Mouse (Mus musculus) lung, postnatal 14 days (tissue): Measurements from ENCODE around the gene Card14.

Experiments used
- DNase-seq: peaks from one replicate; pipeline ENCODE4 v3.0.0; 2021

Gene Card14

DNA sequence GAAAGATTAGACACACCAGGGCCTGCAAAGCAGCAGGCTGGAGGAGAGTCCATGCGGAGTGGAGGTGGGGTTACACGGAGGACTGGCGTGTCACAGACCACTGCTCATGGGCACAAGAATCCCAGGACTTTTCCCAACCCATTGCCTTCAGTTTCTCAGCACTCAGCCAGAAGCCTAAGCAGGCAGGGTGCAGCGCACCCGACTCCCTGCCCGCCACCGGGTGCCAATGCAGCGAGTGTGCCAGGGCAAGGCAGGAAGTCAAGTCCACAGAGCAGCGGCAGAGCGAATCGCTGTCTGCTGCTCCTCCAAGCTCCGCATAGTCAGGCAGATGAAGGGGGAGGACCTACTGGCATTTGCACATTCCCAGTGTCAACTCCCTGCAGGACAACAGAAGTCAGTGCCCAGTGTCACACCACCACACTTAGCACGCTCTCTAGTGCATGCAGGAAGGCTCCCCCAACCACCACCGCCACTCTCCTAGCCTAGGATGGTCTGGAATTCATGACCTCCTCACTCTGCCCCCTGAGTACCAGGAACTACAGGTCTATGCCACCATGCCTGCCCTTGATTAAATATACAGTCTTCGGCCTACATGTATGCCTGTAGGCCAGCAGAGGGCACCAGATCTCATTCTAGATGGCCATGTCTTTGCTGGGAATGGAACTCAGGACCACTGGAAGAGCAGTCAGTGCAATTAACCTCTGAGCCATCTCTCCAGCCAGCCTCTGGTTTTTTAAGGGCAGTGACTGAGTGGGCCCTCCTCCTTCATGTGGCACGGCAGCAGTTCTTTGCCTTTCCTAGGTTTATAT, 2.5 kb upstream of the Card14 start:
- peak; percentile 53 for DNase-seq

- no peak for DNase-seq
Observed at GRCm38 (mm10) chr11:119306762-119307657, 558 bp upstream of the Card14 start.

DNA sequence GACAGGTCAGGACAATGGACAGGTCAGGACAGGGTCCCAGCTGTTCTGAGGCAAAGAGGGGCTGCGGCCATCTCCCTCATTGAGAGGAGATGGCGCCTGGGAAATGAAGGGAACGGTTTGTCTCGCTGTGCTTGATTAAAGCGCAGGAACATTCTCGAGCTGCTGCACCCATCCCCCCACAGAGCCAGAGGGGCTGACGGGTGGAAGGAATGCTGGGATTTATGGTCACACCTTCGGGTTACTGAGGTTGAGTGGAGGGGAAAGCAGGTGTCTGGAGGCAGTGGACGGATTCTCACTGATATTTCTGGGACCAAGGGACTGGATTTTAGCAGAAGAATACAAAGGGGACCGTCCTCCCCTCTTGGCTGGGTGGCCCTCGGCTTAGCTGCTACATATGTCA, 348 bp downstream of the Card14 start:
- peak; percentile 28 for DNase-seq

GRCm38 (mm10) chr11:119310621-119311020, 3.1 kb downstream of the Card14 start:
- no peak for DNase-seq

- no peak for DNase-seq
Observed at GRCm38 (mm10) chr11:119314252-119314936, 6.8 kb downstream of the Card14 start.

- no peak for DNase-seq
Observed at GRCm38 (mm10) chr11:119316720-119317119, 9.2 kb downstream of the Card14 start.

DNA sequence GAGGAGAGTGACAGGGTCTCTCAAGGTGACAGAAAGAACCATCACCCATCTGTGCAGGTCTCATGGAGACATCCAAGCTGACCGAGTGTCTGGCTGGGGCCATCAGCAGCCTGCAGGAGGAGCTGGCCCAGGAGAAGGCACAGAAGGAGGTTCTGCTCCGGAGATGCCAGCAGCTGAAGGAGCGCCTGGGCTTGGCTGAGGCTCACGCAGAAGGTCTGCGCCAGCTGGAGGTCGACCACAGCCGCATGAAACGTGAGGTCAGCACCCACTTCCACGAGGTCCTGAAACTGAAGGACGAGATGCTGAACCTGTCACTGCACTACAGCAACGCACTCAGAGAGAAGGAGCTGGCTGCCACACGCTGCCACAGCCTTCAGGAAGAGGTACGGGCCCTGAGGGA, 15.0 kb downstream of the Card14 start:
- no peak for DNase-seq

GRCm38 (mm10) chr11:119325068-119325467, 17.5 kb downstream of the Card14 start:
- DNase-seq, result no peak

DNA sequence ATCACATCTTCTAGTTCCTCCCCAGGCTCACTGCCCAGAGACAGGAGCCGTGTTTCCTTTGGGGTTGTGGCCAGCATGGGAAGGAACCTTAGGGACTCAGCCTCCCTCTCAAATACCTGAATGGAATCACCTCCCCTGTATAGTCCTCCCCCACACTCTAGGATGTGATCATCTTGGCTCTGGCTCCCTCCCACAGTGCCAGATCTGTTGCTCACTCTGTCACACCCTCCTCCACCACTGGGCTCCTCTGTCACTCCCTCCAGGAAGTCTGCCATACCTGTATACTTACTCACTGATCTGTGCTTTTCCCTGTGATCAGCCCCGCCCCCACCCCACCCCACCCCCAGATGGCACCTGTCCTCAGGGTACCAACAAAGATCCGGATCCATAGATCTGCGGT, 23.0 kb downstream of the Card14 start:
- no peak for DNase-seq

- DNase-seq, result no peak
Observed at GRCm38 (mm10) chr11:119331970-119332369, 24.4 kb downstream of the Card14 start.

- DNase-seq, result no peak
Observed at GRCm38 (mm10) chr11:119338271-119339059, 30.9 kb downstream of the Card14 start.

- no peak for DNase-seq
Observed at GRCm38 (mm10) chr11:119339179-119339578, 31.6 kb downstream of the Card14 start.

DNA sequence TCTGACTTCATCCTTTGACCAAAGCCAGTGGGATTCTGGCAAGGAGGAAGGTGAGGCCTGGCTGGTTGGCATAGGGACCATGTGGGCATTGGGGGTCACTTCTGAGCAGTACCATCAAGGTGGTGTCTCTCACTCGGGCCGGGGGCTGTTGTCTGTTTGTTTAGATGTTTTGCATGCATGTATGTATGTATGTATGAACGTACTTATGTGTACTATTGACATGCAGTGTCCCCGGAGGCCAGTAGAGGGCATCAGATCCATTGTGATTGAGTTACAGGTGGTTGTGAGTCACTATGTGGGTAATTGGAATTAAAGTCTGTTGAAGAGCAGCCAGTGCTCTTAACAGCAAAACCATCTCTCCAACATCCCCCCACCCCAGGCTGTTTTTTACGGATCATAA, 32.1 kb downstream of the Card14 start:
- DNase-seq, result peak; percentile 86

DNA sequence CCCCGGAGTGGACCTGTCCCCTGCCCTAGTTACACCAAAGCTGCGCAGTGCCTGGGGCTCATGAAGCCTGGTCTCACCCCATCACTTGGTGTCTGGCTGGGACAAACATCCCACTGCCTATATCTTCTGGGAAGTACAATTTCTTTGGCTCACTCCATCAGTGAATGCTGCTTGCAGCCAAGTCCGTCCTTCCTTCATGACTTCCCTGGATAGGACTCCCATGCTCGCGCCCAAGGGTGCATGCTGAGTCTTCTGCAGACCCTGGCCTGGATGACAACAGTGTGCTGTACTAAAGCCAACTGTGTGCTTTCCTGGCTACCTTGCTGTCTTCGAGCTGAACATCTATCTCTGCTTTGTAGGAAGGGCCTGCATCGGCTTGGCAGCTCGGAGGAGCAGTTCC, 36.6 kb downstream of the Card14 start:
- peak; percentile 22 for DNase-seq

DNA sequence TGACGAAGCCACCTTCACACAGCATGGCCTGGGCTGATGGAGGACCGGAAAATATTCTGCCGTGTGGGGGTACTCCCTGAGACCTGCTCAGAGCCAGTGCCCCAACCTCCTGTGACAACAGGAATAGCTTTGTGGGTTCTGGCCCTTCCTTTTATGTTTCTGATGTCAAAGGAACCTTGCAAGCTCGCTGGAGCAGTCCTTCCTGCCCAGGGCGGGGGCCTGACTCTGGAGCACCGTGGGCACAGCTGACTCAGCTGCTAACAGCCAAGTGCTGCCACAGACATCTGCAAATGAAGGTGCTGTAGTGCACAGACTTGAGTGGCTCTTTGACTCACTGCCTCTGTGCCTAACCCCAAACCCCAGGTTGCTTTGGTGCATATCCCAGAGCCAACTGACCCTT, 37.3 kb downstream of the Card14 start:
- no peak for DNase-seq

- no peak for DNase-seq
Observed at GRCm38 (mm10) chr11:119347125-119347524, 39.6 kb downstream of the Card14 start.

- no peak for DNase-seq
Observed at GRCm38 (mm10) chr11:119352113-119352512, 44.5 kb downstream of the Card14 start.

DNA sequence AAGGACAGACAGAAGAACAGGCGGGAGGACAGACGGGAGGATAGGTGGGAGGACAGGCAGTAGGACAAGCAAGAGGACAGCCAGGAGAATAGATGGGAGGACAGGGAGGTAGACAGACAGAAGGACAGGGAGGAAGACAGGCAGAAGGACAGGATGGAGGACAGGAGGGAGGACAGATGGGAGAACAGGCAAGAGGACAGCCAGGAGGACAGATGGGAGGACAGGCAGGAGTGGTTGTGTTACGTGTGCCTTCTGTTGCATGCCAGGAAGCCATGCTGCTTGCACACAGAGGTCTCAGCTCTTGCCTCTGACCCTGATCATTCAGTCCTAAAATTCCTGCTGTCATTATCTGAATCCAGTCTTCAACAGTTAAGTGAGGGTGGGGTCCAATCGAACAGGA, 46.4 kb downstream of the Card14 start:
- DNase-seq, result no peak

DNA sequence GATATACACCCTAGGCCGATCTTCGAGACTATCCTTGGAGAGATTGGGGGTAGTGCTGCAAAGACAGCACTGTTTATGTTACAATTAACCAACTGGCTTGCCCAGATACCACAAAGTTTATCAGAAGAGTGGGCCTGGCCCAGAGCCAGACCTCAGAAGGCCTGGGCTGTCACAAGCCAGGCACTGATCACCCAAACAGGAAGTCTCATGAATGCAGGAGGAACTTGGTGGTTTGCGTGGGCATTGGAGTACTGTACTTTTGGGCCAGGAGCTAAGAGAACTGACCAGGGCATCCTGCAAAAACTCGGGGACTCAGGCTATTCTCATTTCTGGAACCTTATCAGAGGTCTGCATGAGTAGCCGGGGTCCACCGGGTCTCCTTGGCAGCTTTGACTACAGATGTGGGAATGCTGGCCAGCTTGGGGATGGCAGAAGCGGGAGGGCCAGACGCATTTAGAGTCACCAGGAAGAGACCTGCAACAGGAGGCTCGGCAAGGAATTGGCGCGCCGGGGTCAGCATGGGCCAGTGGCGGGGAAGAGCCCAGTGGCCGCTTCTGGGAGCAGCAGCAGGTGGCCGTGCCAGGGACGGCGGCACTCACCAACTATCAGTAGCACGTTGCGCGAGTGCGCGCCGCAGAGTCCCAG, 47.4 kb downstream of the Card14 start:
- DNase-seq, result peak; percentile 73

- peak; percentile 92 for DNase-seq
Observed at GRCm38 (mm10) chr11:119355443-119356385, 48.1 kb downstream of the Card14 start, which contains the start of the genes Sgsh and Slc26a11. Gene Sgsh (minus strand): TSS chr11:119355536. Gene Slc26a11 (plus strand): TSS chr11:119355557.

DNA sequence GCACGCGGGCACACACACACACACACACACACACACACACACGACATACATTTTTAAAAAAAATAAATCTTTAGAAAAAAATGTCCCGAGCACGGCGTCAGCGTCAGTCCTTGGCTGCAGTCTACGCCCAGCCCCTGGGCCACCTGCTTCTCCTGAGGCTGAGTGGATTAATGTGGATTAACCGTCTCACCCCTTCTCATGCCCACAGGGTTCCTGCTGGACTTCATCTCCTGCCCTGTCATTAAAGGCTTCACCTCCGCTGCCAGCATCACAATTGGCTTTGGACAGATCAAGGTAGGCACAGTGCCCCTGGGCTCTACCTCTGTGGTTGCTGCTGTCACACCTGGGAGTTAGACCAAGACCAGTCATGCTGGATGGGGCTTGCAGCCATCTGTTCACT, 51.5 kb downstream of the Card14 start:
- DNase-seq, result no peak
